23 mouse cellular contexts compared by ENCODE assay signal in the genomic region with DNA sequence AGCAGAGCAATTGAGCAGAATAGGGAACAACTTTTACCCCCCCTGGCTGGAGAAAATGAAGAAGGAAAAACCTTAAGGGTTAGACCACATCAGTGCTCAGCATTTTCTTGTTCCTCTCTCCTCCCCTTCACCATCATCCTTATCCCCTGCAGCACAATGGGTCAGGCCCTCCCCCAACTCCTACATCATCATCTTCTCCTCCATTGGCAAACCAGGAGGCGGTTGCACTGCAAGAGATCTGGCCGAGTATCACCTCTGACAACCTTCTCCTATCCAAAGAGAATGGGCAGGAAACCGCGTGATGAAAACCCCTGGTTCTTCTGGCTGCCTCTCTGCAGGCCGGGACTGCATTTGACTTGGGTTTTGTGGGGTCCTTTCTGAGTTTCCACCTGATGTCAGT. TPM values are rescaled to one million over a fixed set of nuclear protein-coding genes. Genes with fewer than 3 reads are reported as not detected.
DNase-seq lines count a peak whose midpoint lies in the region; ATAC-seq and TF ChIP-seq lines count a peak whose summit lies in the region.
"Had no signal": no experiment of that assay in that cellular context is flagged by ENCODE, and none has a peak within 500 bp of the region (broad histone marks: within the 10 kb centered on the region; RNA-seq: fewer than 3 reads in every experiment).

No protein-coding gene starts in this region.

- no peak overlapping the region for H3K4me2 ChIP-seq in hindbrain, postnatal 0 days (ENCODE audit: low read depth, low read length)
- no peak overlapping the region for H3K4me2 ChIP-seq in lung, postnatal 0 days (replicated peaks; ENCODE audit: low read depth, low read length)
- H3K4me2 ChIP-seq: embryonic facial prominence, embryonic 13.5 days; forebrain, embryonic 12.5 days; forebrain, embryonic 15.5 days; heart, embryonic 12.5 days; heart, embryonic 15.5 days; hindbrain, embryonic 14.5 days had no signal

- H3K4me3 ChIP-seq in hindbrain, postnatal 0 days (ENCODE audit: low read length): no peak overlapping the region
- no peak overlapping the region for H3K4me3 ChIP-seq in hindbrain, embryonic 10.5 days
- H3K4me3 ChIP-seq in liver, adult 2 months (ENCODE audit: insufficient read depth, low read depth, low read length): no peak overlapping the region
- no peak overlapping the region for H3K4me3 ChIP-seq in spleen, adult 2 months (ENCODE audit: extremely low read depth, insufficient read depth, insufficient read length)
- no peak overlapping the region for H3K4me3 ChIP-seq in cortical plate, adult 2 months (ENCODE audit: insufficient read depth, low read length)
- no peak overlapping the region for H3K4me3 ChIP-seq in lung, postnatal 0 days (ENCODE audit: low read depth, low read length)
- H3K4me3 ChIP-seq: embryonic facial prominence, embryonic 10.5 days; embryonic facial prominence, embryonic 13.5 days; erythroblast, embryonic 14.5 days; forebrain, embryonic 12.5 days; forebrain, embryonic 15.5 days; heart, embryonic 12.5 days; heart, embryonic 15.5 days had no signal

- H3K9me3 ChIP-seq in hindbrain, postnatal 0 days (ENCODE audit: low read length): no peaks in the 10 kb centered on the region
- H3K9me3 ChIP-seq in hindbrain, embryonic 10.5 days: no peaks in the 10 kb centered on the region
- no peaks in the 10 kb centered on the region for H3K9me3 ChIP-seq in lung, postnatal 0 days (ENCODE audit: low read length)
- H3K9me3 ChIP-seq: embryonic facial prominence, embryonic 10.5 days; embryonic facial prominence, embryonic 13.5 days; forebrain, embryonic 12.5 days; forebrain, embryonic 15.5 days; G1E; heart, embryonic 12.5 days; heart, embryonic 15.5 days had no signal

- no peaks in the 10 kb centered on the region for H3K27me3 ChIP-seq in hindbrain, postnatal 0 days (ENCODE audit: insufficient read depth, low read length)
- H3K27me3 ChIP-seq in hindbrain, embryonic 10.5 days (ENCODE audit: insufficient read depth, poor library complexity, severe bottlenecking): no peaks in the 10 kb centered on the region
- H3K27me3 ChIP-seq in liver, adult 2 months (ENCODE audit: control insufficient read depth, insufficient read depth, low read length): no peaks in the 10 kb centered on the region
- no peaks in the 10 kb centered on the region for H3K27me3 ChIP-seq in spleen, adult 2 months (ENCODE audit: control insufficient read depth, insufficient read depth, low read length)
- no peaks in the 10 kb centered on the region for H3K27me3 ChIP-seq in lung, postnatal 0 days (replicated peaks; ENCODE audit: insufficient read depth, low read length)
- H3K27me3 ChIP-seq: CH12.LX; embryonic facial prominence, embryonic 13.5 days; forebrain, embryonic 12.5 days; forebrain, embryonic 15.5 days; heart, embryonic 12.5 days; heart, embryonic 15.5 days; Patski had no signal

- no peak for TF ChIP-seq CTCF in hindbrain, postnatal 0 days (IDR thresholded peaks at IDR 0.05; ENCODE audit: low read depth)
- TF ChIP-seq CTCF in liver, adult 2 months (IDR thresholded peaks at IDR 0.05; ENCODE audit: low read depth, low read length): no peak
- no peak for TF ChIP-seq CTCF in spleen, adult 2 months (IDR thresholded peaks at IDR 0.05; ENCODE audit: extremely low read depth, insufficient read depth, insufficient read length, insufficient replicate concordance)
- no peak for TF ChIP-seq CTCF in cortical plate, adult 2 months (IDR thresholded peaks at IDR 0.05; ENCODE audit: extremely low read depth, insufficient read depth, low read length)
- no peak for TF ChIP-seq CTCF in lung, postnatal 0 days (IDR thresholded peaks at IDR 0.05)

- no peak overlapping the region for H3K9ac ChIP-seq in hindbrain, postnatal 0 days (replicated peaks; ENCODE audit: low read length)
- no peak overlapping the region for H3K9ac ChIP-seq in liver, adult 2 months (ENCODE audit: low read depth, low read length)
- H3K9ac ChIP-seq in lung, postnatal 0 days (replicated peaks; ENCODE audit: low read depth): no peak overlapping the region
- H3K9ac ChIP-seq: embryonic facial prominence, embryonic 13.5 days; forebrain, embryonic 12.5 days; forebrain, embryonic 15.5 days; heart, embryonic 12.5 days; heart, embryonic 15.5 days; hindbrain, embryonic 14.5 days had no signal

- no peak for TF ChIP-seq EP300 in lung, postnatal 0 days (IDR thresholded peaks at IDR 0.05)

- WGBS in hindbrain, postnatal 0 days: 92% methylated on average over 5 of the region's 5 CpGs
- WGBS in hindbrain, embryonic 10.5 days: 86% methylated on average over 5 of the region's 5 CpGs
- 91% methylated on average over 5 of the region's 5 CpGs for WGBS in liver, adult 2 months
- WGBS in spleen, adult 2 months: 83% methylated on average over 5 of the region's 5 CpGs
- WGBS in lung, postnatal 0 days: 97% methylated on average over 5 of the region's 5 CpGs

- no peaks in the 10 kb centered on the region for H3K79me2 ChIP-seq in liver, adult 2 months (ENCODE audit: control insufficient read depth, insufficient read depth, low read length)

- H3K36me3 ChIP-seq in hindbrain, postnatal 0 days (ENCODE audit: insufficient read depth, low read length): peaks cover 14% of the 10 kb centered on the region; the same call in 1 of the 2 replicates
- peaks cover 82% of the 10 kb centered on the region for H3K36me3 ChIP-seq in hindbrain, embryonic 10.5 days
- H3K36me3 ChIP-seq in liver, adult 2 months (ENCODE audit: control insufficient read depth, insufficient read depth, low read length): peaks cover 22% of the 10 kb centered on the region; the same call in 1 of the 2 replicates
- H3K36me3 ChIP-seq in spleen, adult 2 months (ENCODE audit: control insufficient read depth, insufficient read depth, low read length): peaks cover 17% of the 10 kb centered on the region
- H3K36me3 ChIP-seq in lung, postnatal 0 days (ENCODE audit: insufficient read depth, low read length): 0 out of 2 replicates have a peak, but pooled peaks cover 16% of the 10 kb centered on the region

- no peak for ATAC-seq in hindbrain, postnatal 0 days
- ATAC-seq in lung, postnatal 0 days: no peak
- ATAC-seq: forebrain, embryonic 15.5 days; Patski had no signal

- no peak for TF ChIP-seq POLR2A in liver, adult 2 months (IDR thresholded peaks at IDR 0.05; ENCODE audit: extremely low read depth, insufficient read depth, low read length)
- TF ChIP-seq POLR2A in spleen, adult 2 months (IDR thresholded peaks at IDR 0.05; ENCODE audit: low read depth, low read length): no peak
- TF ChIP-seq POLR2A in cortical plate, adult 2 months (IDR thresholded peaks at IDR 0.05; ENCODE audit: extremely low read depth, insufficient read depth, low read length): no peak

- DNase-seq in hindbrain, postnatal 0 days (ENCODE audit: low spot score): no peak
- no peak for DNase-seq in hindbrain, embryonic 10.5 days (ENCODE audit: low spot score)
- peak; percentile 41 for DNase-seq in liver, adult 2 months (ENCODE audit: extremely low read depth, low read depth, low spot score)
- DNase-seq in liver: no peak
- no peak for DNase-seq in spleen, adult 2 months (ENCODE audit: low read depth in 1 of 2, low spot score in 2 of 2)
- no peak for DNase-seq in spleen, adult 18-20 months
- no peak for DNase-seq in lung, postnatal 0 days (ENCODE audit: low spot score)
- DNase-seq: B cell, adult 2 months; cerebellum, adult 11 months; embryo, embryonic 11 days; gastrocnemius, postnatal 36 days had no signal

- H3K4me1 ChIP-seq in hindbrain, postnatal 0 days (ENCODE audit: insufficient read depth, low read length): peaks cover 3% of the 10 kb centered on the region
- peaks cover 16% of the 10 kb centered on the region; the same call in 1 of the 2 replicates for H3K4me1 ChIP-seq in hindbrain, embryonic 10.5 days (replicated peaks)
- H3K4me1 ChIP-seq in liver, adult 2 months (ENCODE audit: control insufficient read depth, insufficient read depth, low read length): no peaks in the 10 kb centered on the region
- no peaks in the 10 kb centered on the region for H3K4me1 ChIP-seq in spleen, adult 2 months (ENCODE audit: control insufficient read depth, insufficient read depth, insufficient read length)
- peaks cover 4% of the 10 kb centered on the region; the same call in 1 of the 2 replicates for H3K4me1 ChIP-seq in cortical plate, adult 2 months (ENCODE audit: control insufficient read depth, insufficient read depth, low read length)
- peaks cover 4% of the 10 kb centered on the region; the same call in 1 of the 2 replicates for H3K4me1 ChIP-seq in lung, postnatal 0 days (ENCODE audit: insufficient read depth, low read depth, low read length)
- H3K4me1 ChIP-seq: embryonic facial prominence, embryonic 10.5 days; heart, embryonic 12.5 days had no signal

- H3K27ac ChIP-seq in hindbrain, postnatal 0 days: peak overlapping the region; percentile 55
- no peak overlapping the region for H3K27ac ChIP-seq in hindbrain, embryonic 10.5 days
- H3K27ac ChIP-seq in liver, adult 2 months (replicated peaks; ENCODE audit: insufficient read depth, low read depth, low read length): 0 out of 2 replicates have a peak overlapping the region, but pooled peaks have one; percentile 33
- 0 out of 2 replicates have a peak overlapping the region, but pooled peaks have one; percentile 20 for H3K27ac ChIP-seq in spleen, adult 2 months (ENCODE audit: insufficient read depth, low read length)
- H3K27ac ChIP-seq in cortical plate, adult 2 months (ENCODE audit: insufficient read depth, low read length): peak overlapping the region; percentile 30; the same call in 1 of the 2 replicates
- no peak overlapping the region for H3K27ac ChIP-seq in lung, postnatal 0 days (ENCODE audit: low read length)
- H3K27ac ChIP-seq: embryonic facial prominence, embryonic 10.5 days; embryonic facial prominence, embryonic 13.5 days; forebrain, embryonic 12.5 days; forebrain, embryonic 15.5 days; heart, embryonic 15.5 days; hindbrain, embryonic 14.5 days had no signal

RNA-seq across cellular contexts. Expression of gene Fan1, which starts 17.2 kb away (rescaled TPM):
- total RNA-seq in hindbrain, postnatal 0 days (2014; rRNA removed): 6.0 and 9.5 TPM in 2 replicates
- polyA plus RNA-seq in hindbrain, postnatal 0 days (2015; fragmentation: Nextera tagmentation; extraction: Ambion mirVana): 5.4 and 6.0 TPM in 2 replicates
- polyA plus RNA-seq in hindbrain, embryonic 10.5 days (2016; fragmentation: Nextera tagmentation; extraction: Ambion mirVana): 6.4 and 8.0 TPM in 2 replicates
- 5.4 and 6.0 TPM in 2 replicates for total RNA-seq in liver, adult 2 months (2014; rRNA removed)
- 1.9 and 2.1 TPM in 2 replicates for polyA plus RNA-seq in liver, adult 2 months (2012; rRNA removed)
- 1.5 and 2.0 TPM in 2 replicates for polyA plus RNA-seq in spleen, adult 2 months (2012; rRNA removed)
- polyA plus RNA-seq in cortical plate, adult 2 months (2012; rRNA removed): 4.1 and 4.3 TPM in 2 replicates
- 4.8 and 5.2 TPM in 2 replicates for polyA plus RNA-seq in lung, postnatal 0 days (2015; fragmentation: Nextera tagmentation; extraction: Ambion mirVana)

RNA-seq across cellular contexts. Expression of gene Mphosph10, which starts 35.4 kb away (rescaled TPM):
- 6.0 and 6.4 TPM in 2 replicates for total RNA-seq in hindbrain, postnatal 0 days (2014; rRNA removed)
- 20.5 and 22.5 TPM in 2 replicates for polyA plus RNA-seq in hindbrain, postnatal 0 days (2015; fragmentation: Nextera tagmentation; extraction: Ambion mirVana)
- 27.2 and 46.7 TPM in 2 replicates for polyA plus RNA-seq in hindbrain, embryonic 10.5 days (2016; fragmentation: Nextera tagmentation; extraction: Ambion mirVana)
- total RNA-seq in liver, adult 2 months (2014; rRNA removed): 3.2 and 4.8 TPM in 2 replicates
- polyA plus RNA-seq in liver, adult 2 months (2012; rRNA removed): 0.61 and 0.91 TPM in 2 replicates
- polyA plus RNA-seq in spleen, adult 2 months (2012; rRNA removed): 0.40 and 0.76 TPM in 2 replicates
- polyA plus RNA-seq in cortical plate, adult 2 months (2012; rRNA removed): 11.4 and 12.1 TPM in 2 replicates
- 18.6 and 21.1 TPM in 2 replicates for polyA plus RNA-seq in lung, postnatal 0 days (2015; fragmentation: Nextera tagmentation; extraction: Ambion mirVana)

RNA-seq across cellular contexts. Expression of gene Mcee, which starts 35.7 kb away (rescaled TPM):
- total RNA-seq in hindbrain, postnatal 0 days (2014; rRNA removed): 12.9 and 27.0 TPM in 2 replicates
- polyA plus RNA-seq in hindbrain, postnatal 0 days (2015; fragmentation: Nextera tagmentation; extraction: Ambion mirVana): 62.5 and 69.8 TPM in 2 replicates
- 37.8 and 38.6 TPM in 2 replicates for polyA plus RNA-seq in hindbrain, embryonic 10.5 days (2016; fragmentation: Nextera tagmentation; extraction: Ambion mirVana)
- total RNA-seq in liver, adult 2 months (2014; rRNA removed): 90.7 and 115 TPM in 2 replicates
- polyA plus RNA-seq in liver, adult 2 months (2012; rRNA removed): 41.8 and 51.3 TPM in 2 replicates
- polyA plus RNA-seq in spleen, adult 2 months (2012; rRNA removed): 4.8 and 7.0 TPM in 2 replicates
- polyA plus RNA-seq in cortical plate, adult 2 months (2012; rRNA removed): 59.6 and 71.7 TPM in 2 replicates
- polyA plus RNA-seq in lung, postnatal 0 days (2015; fragmentation: Nextera tagmentation; extraction: Ambion mirVana): 112 and 117 TPM in 2 replicates

Comparison
In these comparisons a context has a peak if more than half of its experiments do, and no peak if none do; other contexts are left out.
1. H3K27ac ChIP-seq: peak in hindbrain, postnatal 0 days (single experiment), liver, adult 2 months (single experiment), spleen, adult 2 months (single experiment) and cortical plate, adult 2 months (single experiment); none in hindbrain, embryonic 10.5 days (single experiment) and lung, postnatal 0 days (single experiment).